Mouse (Mus musculus) heart, postnatal 0 days (tissue): Measurements from ENCODE around the gene Arid1b.

Experiments
- CTCF ChIP-seq: IDR thresholded peaks from 2 replicates; pipeline ENCODE4 v1.5.1; 2016; ENCODE audit warnings: antibody characterized with exemption, control low read depth, low read depth
- EP300 ChIP-seq: IDR thresholded peaks from 2 replicates; pipeline ENCODE4 v1.6.1; 2016; ENCODE audit warnings: antibody characterized with exemption, low read depth

- TF ChIP-seq CTCF (no peak), EP300 (no peak)
Observed at GRCm38 (mm10) chr17:5004706-5005105, 10.6 kb downstream of the Arid1b start.
